Mouse (Mus musculus) megakaryocyte, embryonic 14.5 days (primary cell): ENCODE results near the gene Lyz2.

Experiments
- FLI1 ChIP-seq: IDR thresholded peaks from 2 replicates; pipeline ENCODE4 v1.6.1; 2012; ENCODE audit warnings: low read length, inconsistent platforms, mixed read lengths
- GATA1 ChIP-seq: IDR thresholded peaks from 3 replicates; pipeline ENCODE4 v1.6.1; 2012; ENCODE audit warnings: mixed read lengths, low read length, inconsistent platforms, borderline replicate concordance

GRCm38 (mm10) chr10:117312168-117312567 lies 30.0 kb upstream of the Lyz2 start:
- TF ChIP-seq GATA1, result no peak
- TF ChIP-seq FLI1, result no peak
